Mouse (Mus musculus): ENCODE data around the gene Strn4. TPM values are rescaled to one million over a fixed set of nuclear protein-coding genes. Genes with fewer than 3 reads are reported as not detected.

Strn4 gene
- total and polyA plus RNA-seq, 3 experiments, result 46.0 to 74.5 (median 63.5) TPM

DNA sequence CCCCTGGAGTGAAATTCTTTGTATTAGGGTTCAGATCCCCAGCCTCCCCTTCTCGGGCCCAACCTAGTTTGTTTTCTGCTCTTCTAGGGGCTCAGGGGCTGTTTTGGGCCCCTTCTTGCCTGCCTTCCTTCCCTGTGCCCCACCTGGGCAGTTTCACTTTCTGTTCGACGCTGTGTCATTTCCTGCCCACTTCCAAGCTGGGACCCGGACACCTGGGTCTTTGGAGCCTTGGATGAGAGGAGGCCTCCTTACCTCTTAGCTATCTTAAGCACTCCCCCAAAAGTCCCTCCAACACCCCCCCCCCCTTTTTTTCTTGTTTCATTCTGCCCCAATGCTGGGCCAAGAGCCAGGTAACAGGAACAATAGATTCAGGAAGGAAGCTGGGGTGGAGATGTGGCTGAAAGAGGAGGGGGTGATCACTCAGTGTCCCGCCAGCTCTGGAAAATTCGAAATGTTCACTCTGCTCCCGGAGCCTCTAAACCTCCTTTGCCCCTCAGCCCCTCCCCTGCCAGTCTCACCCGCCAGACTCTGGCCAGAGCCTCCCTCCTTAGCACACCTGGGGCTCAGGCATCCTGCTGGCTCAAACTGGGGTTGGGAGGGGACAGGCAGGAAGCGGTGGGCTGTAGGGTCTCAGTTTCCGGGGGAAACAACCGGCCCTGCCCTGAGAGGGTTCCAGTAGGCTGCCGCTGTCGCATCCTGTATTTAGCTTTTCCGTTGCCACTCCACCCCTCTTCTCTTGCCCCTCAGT, 29.6 kb downstream of the Strn4 start:
- TF ChIP-seq TCF12 (IDR thresholded peaks at IDR 0.05; ENCODE audit: low read depth, low read length) (peak; percentile 54; the same call in 1 of the 2 replicates), MXI1 (IDR thresholded peaks at IDR 0.05; ENCODE audit: low read depth, low read length) (no peak), POLR2AphosphoS2 (IDR thresholded peaks at IDR 0.05; ENCODE audit: low read depth, low read length) (no peak), HCFC1 (IDR thresholded peaks at IDR 0.05; ENCODE audit: low read depth, low read length) (peak; percentile 49), ETS1 (conservative IDR thresholded peaks at IDR 0.05; ENCODE audit: low read depth, low read length) (peak; percentile 31), BHLHE40 (IDR thresholded peaks at IDR 0.05; ENCODE audit: low read depth, low read length) (no peak), ELF1 (IDR thresholded peaks at IDR 0.05; ENCODE audit: low read depth, low read length) (0 out of 2 replicates have a peak, but pooled peaks have one; percentile 9), IRF4 (IDR thresholded peaks at IDR 0.05; ENCODE audit: low read depth, low read length) (peak; percentile 80), MYC (IDR thresholded peaks at IDR 0.05; ENCODE audit: low read depth, low read length) (no peak), SIN3A (IDR thresholded peaks at IDR 0.05; ENCODE audit: low read length) (peak; percentile 70), MAZ (IDR thresholded peaks at IDR 0.05; ENCODE audit: low read depth, low read length) (0 out of 2 replicates have a peak, but pooled peaks have one; percentile 16), MAX (IDR thresholded peaks at IDR 0.05; ENCODE audit: low read length) (0 out of 2 replicates have a peak, but pooled peaks have one; percentile 32), ZNF384 (IDR thresholded peaks at IDR 0.05; ENCODE audit: low read depth, low read length) (no peak), TBP (conservative IDR thresholded peaks at IDR 0.05; ENCODE audit: low read depth, low read length) (no peak)
- Histone ChIP-seq H3K9me3 (replicated peaks; ENCODE audit: low read length) (no peaks in the 10 kb centered on the region), H3K27me3 (replicated peaks) (no peaks in the 10 kb centered on the region), H3K4me3 (replicated peaks in 1 of 3; ENCODE audit: low read depth in 2 of 3, low read length in 2 of 3, poor library complexity in 1 of 3) (peak overlapping the region; percentile 71 to 97 (median 82)), H3K4me2 (ENCODE audit: insufficient read depth, low read depth, poor library complexity, severe bottlenecking) (peak overlapping the region; percentile 88), H3K36me3 (replicated peaks in 1 of 2; ENCODE audit: control insufficient read depth in 1 of 2, insufficient read depth in 1 of 2, low read length in 1 of 2) (peaks cover 32 to 52% of the 10 kb centered on the region in 2 experiments), H3K4me1 (ENCODE audit: control insufficient read depth in 1 of 2, insufficient read depth in 2 of 2) (peaks cover 16 to 38% of the 10 kb centered on the region in 2 experiments), H3K9ac (ENCODE audit: insufficient read depth, low read depth) (peak overlapping the region; percentile 93), H3K79me2 (replicated peaks; ENCODE audit: control insufficient read depth, extremely low read depth, insufficient read depth, poor library complexity, severe bottlenecking) (peaks cover 24% of the 10 kb centered on the region), H3K27ac (ENCODE audit: insufficient read depth, low read depth) (peak overlapping the region; percentile 82)
- DNase-seq (ENCODE audit: extremely low read depth), result no peak
- dilution Hi-C loops (cut with MboI; ENCODE audit: extremely low pct_ligation_motif_present, extremely low pct_unique_long_range_greater_than_20kb, low sequenced_read_pairs), result no loop called here
- in situ Hi-C loops (cut with MboI; ENCODE audit: low pct_ligation_motif_present, low pct_unique_long_range_greater_than_20kb, low sequenced_read_pairs), result no loop called here

DNA sequence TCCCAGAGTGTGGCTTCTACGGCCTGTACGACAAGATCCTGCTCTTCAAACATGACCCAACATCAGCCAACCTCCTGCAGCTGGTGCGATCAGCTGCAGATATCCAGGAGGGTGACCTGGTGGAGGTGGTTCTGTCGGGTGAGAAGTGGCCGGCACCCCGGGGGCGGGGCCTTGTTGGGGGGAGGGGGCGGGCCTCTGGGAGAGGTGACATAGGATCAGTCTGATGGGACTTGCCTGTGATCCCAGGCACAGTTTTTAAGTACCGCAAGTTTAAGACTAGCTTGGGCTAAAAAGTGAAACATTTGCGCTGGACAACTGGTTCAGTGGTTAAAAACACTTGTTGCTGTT, 30.1 kb downstream of the Strn4 start:
- no peaks in the 10 kb centered on the region for H3K27me3 ChIP-seq (replicated peaks)
- no peaks in the 10 kb centered on the region for H3K9me3 ChIP-seq (replicated peaks; ENCODE audit: low read length)
- in situ Hi-C loops (cut with MboI; ENCODE audit: low pct_ligation_motif_present, low pct_unique_long_range_greater_than_20kb, low sequenced_read_pairs) (no loop called here), dilution Hi-C loops (cut with MboI; ENCODE audit: extremely low pct_ligation_motif_present, extremely low pct_unique_long_range_greater_than_20kb, low sequenced_read_pairs) (no loop called here)
- DNase-seq (ENCODE audit: extremely low read depth), result no peak
- peaks cover 15 to 33% of the 10 kb centered on the region in 2 experiments for H3K4me1 ChIP-seq (ENCODE audit: control insufficient read depth in 1 of 2, insufficient read depth in 2 of 2)
- peaks cover 33 to 52% of the 10 kb centered on the region in 2 experiments for H3K36me3 ChIP-seq (replicated peaks in 1 of 2; ENCODE audit: control insufficient read depth in 1 of 2, insufficient read depth in 1 of 2, low read length in 1 of 2)
- peak overlapping the region; percentile 93 for H3K9ac ChIP-seq (ENCODE audit: insufficient read depth, low read depth)
- H3K4me3 ChIP-seq (replicated peaks in 1 of 3; ENCODE audit: low read depth in 2 of 3, low read length in 2 of 3, poor library complexity in 1 of 3), result peak overlapping the region; percentile 71 to 97 (median 82)
- H3K4me2 ChIP-seq (ENCODE audit: insufficient read depth, low read depth, poor library complexity, severe bottlenecking), result peak overlapping the region; percentile 88
- 0 out of 2 replicates have a peak, but pooled peaks have one; percentile 13 for TF ChIP-seq SIN3A (IDR thresholded peaks at IDR 0.05; ENCODE audit: low read length)
- TF ChIP-seq BHLHE40 (IDR thresholded peaks at IDR 0.05; ENCODE audit: low read depth, low read length), result no peak
- TF ChIP-seq CTCF (conservative IDR thresholded peaks at IDR 0.05 in 1 of 2, IDR thresholded peaks at IDR 0.05 in 1 of 2; ENCODE audit: low read depth in 2 of 2, low read length in 2 of 2), result no peak
- peak; percentile 29; the same call in 1 of the 2 replicates for TF ChIP-seq POLR2A (IDR thresholded peaks at IDR 0.05; ENCODE audit: low read depth, low read length)
- H3K79me2 ChIP-seq (replicated peaks; ENCODE audit: control insufficient read depth, extremely low read depth, insufficient read depth, poor library complexity, severe bottlenecking), result peaks cover 24% of the 10 kb centered on the region
- H3K27ac ChIP-seq (ENCODE audit: insufficient read depth, low read depth), result peak overlapping the region; percentile 82

Measured in CH12.LX (cell line).